Mouse (Mus musculus) neural tube, embryonic 11.5 days (tissue): Measurements from ENCODE around the gene Abi3. TPM values are rescaled to one million over a fixed set of nuclear protein-coding genes. Genes with fewer than 3 reads are reported as not detected.

Experiments used
- ATAC-seq: fragments of 200-750 bp; cut with Nextera tagmentation; 2 replicates; pipeline ENCODE4 v1.8.0; 2017; ENCODE audit warnings: moderate number of reproducible peaks, mild to moderate bottlenecking, moderate TSS enrichment, moderate library complexity; ENCODE audit not compliant: insufficient read depth, low FRiP score, low TSS enrichment
- DNase-seq: peaks from one replicate; pipeline ENCODE4 v3.0.0-alpha.2; 2015; ENCODE audit warnings: low spot score
- H3K27ac ChIP-seq: fragments of 300-500 bp; sonication (generic); 2 replicates; pipeline ENCODE4 v1.5.1; 2014; ENCODE audit warnings: low read depth, mild to moderate bottlenecking, low read length
- H3K27me3 ChIP-seq: fragments of 300-500 bp; sonication (generic); 2 replicates; pipeline ENCODE4 v1.6.1; 2014; ENCODE audit warnings: mild to moderate bottlenecking, low read length, mixed read lengths; ENCODE audit not compliant: control insufficient read depth, insufficient read depth
- H3K36me3 ChIP-seq: fragments of 300-500 bp; sonication (generic); 2 replicates; pipeline ENCODE4 v1.6.1; 2014; ENCODE audit warnings: mild to moderate bottlenecking, low read length, moderate library complexity, mixed read lengths; ENCODE audit not compliant: control insufficient read depth, insufficient read depth
- H3K4me1 ChIP-seq: fragments of 300-500 bp; sonication (generic); 2 replicates; pipeline ENCODE4 v1.6.1; 2014; ENCODE audit warnings: low read length, mixed read lengths; ENCODE audit not compliant: control insufficient read depth, insufficient read depth
- H3K4me2 ChIP-seq: fragments of 300-500 bp; sonication (generic); 2 replicates; pipeline ENCODE4 v1.6.1; 2014; ENCODE audit warnings: low read depth, mild to moderate bottlenecking, moderate library complexity
- H3K4me3 ChIP-seq: fragments of 300-500 bp; sonication (generic); 2 replicates; pipeline ENCODE4 v1.5.1; 2014; ENCODE audit warnings: low read depth, low read length
- H3K9ac ChIP-seq: fragments of 300-500 bp; sonication (generic); 2 replicates; pipeline ENCODE4 v1.6.1; 2014; ENCODE audit warnings: mild to moderate bottlenecking, low read length
- H3K9me3 ChIP-seq: fragments of 300-500 bp; sonication (generic); 2 replicates; pipeline ENCODE4 v1.6.1; 2016; ENCODE audit warnings: low read length; ENCODE audit not compliant: control insufficient read depth
- WGBS: fragments of 180-500 bp; shearing (Covaris S2); extraction: QIAGEN DNeasy Blood & Tissue Kit; methylation state at CpG from one replicate; pipeline ENCODE4 v1.1.7; 2014; 5-methylcytosine and 5-hydroxymethylcytosine counted together
- polyA plus RNA-seq: library from polyadenylated mRNA; unstranded; fragments of >200 nt; fragmentation: Nextera tagmentation; extraction: Ambion mirVana; gene quantifications from 2 replicates; pipeline ENCODE4 v1.2.1, GENCODE M21; 2014

Gene Abi3
- polyA plus RNA-seq, 1 experiment from 2014 or later = 1.4 TPM

GRCm38 (mm10) chr11:95842953-95843352, 677 bp upstream of the Abi3 start:
- no peaks in the 10 kb centered on the region for H3K9me3 ChIP-seq
- H3K4me2 ChIP-seq = no peak overlapping the region
- ATAC-seq (no peak), DNase-seq (no peak)
- H3K27me3 ChIP-seq = no peaks in the 10 kb centered on the region; the same call in 1 of the 2 replicates
- no peak overlapping the region for H3K4me3 ChIP-seq
- no peak overlapping the region for H3K9ac ChIP-seq
- no peaks in the 10 kb centered on the region for H3K36me3 ChIP-seq
- H3K27ac ChIP-seq = no peak overlapping the region
- 66% methylated on average over 5 of the region's 5 CpGs for WGBS
- no peaks in the 10 kb centered on the region for H3K4me1 ChIP-seq

- Histone ChIP-seq H3K4me1 (no peaks in the 10 kb centered on the region), H3K4me2 (no peak overlapping the region), H3K27me3 (no peaks in the 10 kb centered on the region; the same call in 1 of the 2 replicates), H3K9me3 (no peaks in the 10 kb centered on the region), H3K9ac (no peak overlapping the region), H3K27ac (no peak overlapping the region), H3K4me3 (no peak overlapping the region), H3K36me3 (no peaks in the 10 kb centered on the region)
- WGBS = 64% methylated on average over 10 of the region's 10 CpGs
- ATAC-seq = no peak
- DNase-seq = no peak
These were observed 812 bp downstream of the Abi3 start for GRCm38 (mm10) chr11:95841498-95841830.

- peaks cover 4% of the 10 kb centered on the region for H3K27me3 ChIP-seq
- ATAC-seq (no peak), DNase-seq (no peak)
- no peak overlapping the region for H3K4me3 ChIP-seq
- no peak overlapping the region for H3K27ac ChIP-seq
- WGBS = 80% methylated on average over 5 of the region's 5 CpGs
- H3K9me3 ChIP-seq = no peaks in the 10 kb centered on the region
- H3K4me2 ChIP-seq = no peak overlapping the region; the same call in 1 of the 2 replicates
- H3K36me3 ChIP-seq = no peaks in the 10 kb centered on the region
- H3K9ac ChIP-seq = no peak overlapping the region
- H3K4me1 ChIP-seq = no peaks in the 10 kb centered on the region
These were observed 1.4 kb downstream of the Abi3 start for GRCm38 (mm10) chr11:95840694-95841497.

- no peaks in the 10 kb centered on the region for H3K9me3 ChIP-seq
- ATAC-seq = no peak
- WGBS = 79% methylated on average over 8 of the region's 8 CpGs
- H3K4me2 ChIP-seq = no peak overlapping the region
- no peak overlapping the region for H3K27ac ChIP-seq
- no peak for DNase-seq
- no peak overlapping the region for H3K9ac ChIP-seq
- H3K36me3 ChIP-seq = no peaks in the 10 kb centered on the region
- no peak overlapping the region for H3K4me3 ChIP-seq
- H3K4me1 ChIP-seq = no peaks in the 10 kb centered on the region
- peaks cover 20% of the 10 kb centered on the region for H3K27me3 ChIP-seq
These were observed 3.0 kb downstream of the Abi3 start for GRCm38 (mm10) chr11:95838999-95839868.

GRCm38 (mm10) chr11:95838598-95838997, 3.7 kb downstream of the Abi3 start:
- no peak for ATAC-seq

GRCm38 (mm10) chr11:95837059-95837458, 5.2 kb downstream of the Abi3 start, which contains the start of gene Gngt2:
Gene Gngt2, plus strand, starts transcription at chr11:95837216.
- 86% methylated on average over 10 of the region's 10 CpGs for WGBS
- Histone ChIP-seq H3K4me2 (no peak within 1 kb of the TSS), H3K4me1 (no peaks in the 10 kb centered on the region; the same call in 1 of the 2 replicates), H3K27me3 (peaks cover 42% of the 10 kb centered on the region), H3K9ac (no peak within 1 kb of the TSS), H3K9me3 (no peaks in the 10 kb centered on the region), H3K36me3 (no peaks in the 10 kb centered on the region), H3K4me3 (no peak within 1 kb of the TSS), H3K27ac (no peak within 1 kb of the TSS)
- DNase-seq (no peak), ATAC-seq (no peak)

More at GRCm38 (mm10) chr11:95838598-95838997, 3.7 kb downstream of the Abi3 start:
- WGBS = 85% methylated on average over 4 of the region's 4 CpGs
- Histone ChIP-seq H3K4me3 (no peak overlapping the region), H3K27ac (no peak overlapping the region), H3K9ac (no peak overlapping the region), H3K4me1 (no peaks in the 10 kb centered on the region; the same call in 1 of the 2 replicates), H3K27me3 (peaks cover 27% of the 10 kb centered on the region), H3K4me2 (no peak overlapping the region), H3K36me3 (no peaks in the 10 kb centered on the region), H3K9me3 (no peaks in the 10 kb centered on the region)
- DNase-seq = no peak

- H3K9me3 ChIP-seq = no peaks in the 10 kb centered on the region
- H3K4me1 ChIP-seq = no peaks in the 10 kb centered on the region; the same call in 1 of the 2 replicates
- H3K9ac ChIP-seq = no peak overlapping the region
- no peak for DNase-seq
- no peak for ATAC-seq
- no peak overlapping the region for H3K4me2 ChIP-seq
- no peak overlapping the region for H3K27ac ChIP-seq
- no peak overlapping the region for H3K4me3 ChIP-seq
- H3K36me3 ChIP-seq = no peaks in the 10 kb centered on the region
- peaks cover 48% of the 10 kb centered on the region for H3K27me3 ChIP-seq
- WGBS = 71% methylated on average over 6 of the region's 6 CpGs
These were observed 5.8 kb downstream of the Abi3 start for GRCm38 (mm10) chr11:95836433-95836832.

GRCm38 (mm10) chr11:95835832-95836231, 6.4 kb downstream of the Abi3 start:
- Histone ChIP-seq H3K4me1 (peaks cover 3% of the 10 kb centered on the region), H3K27me3 (peaks cover 54% of the 10 kb centered on the region), H3K4me2 (no peak overlapping the region), H3K27ac (no peak overlapping the region), H3K9me3 (no peaks in the 10 kb centered on the region), H3K36me3 (no peaks in the 10 kb centered on the region), H3K9ac (no peak overlapping the region), H3K4me3 (no peak overlapping the region)
- no peak for ATAC-seq
- 44% methylated on average over 6 of the region's 6 CpGs for WGBS
- no peak for DNase-seq
